ENCODE assay signal across 21 mouse cellular contexts in genomic region chr10:123346301-123346700, GRCm38 (mm10).
"Had no signal": no experiment of that assay in that cellular context is flagged by ENCODE, and none has a peak within 500 bp of the region (broad histone marks: within the 10 kb centered on the region; RNA-seq: fewer than 3 reads in every experiment).

No protein-coding gene starts in this region.

- H3K27ac ChIP-seq: heart, embryonic 10.5 days; hindbrain, embryonic 13.5 days; hindbrain, embryonic 15.5 days; hindbrain, postnatal 0 days; limb, embryonic 13.5 days; limb, embryonic 15.5 days; liver, embryonic 12.5 days; liver, embryonic 14.5 days had no signal

- ATAC-seq: forebrain, postnatal 0 days; hindbrain, postnatal 0 days; intestine, embryonic 16.5 days; liver, embryonic 12.5 days had no signal

- H3K4me3 ChIP-seq: heart, embryonic 10.5 days; heart, embryonic 12.5 days; hindbrain, embryonic 13.5 days; hindbrain, embryonic 15.5 days; limb, embryonic 13.5 days; limb, embryonic 15.5 days; liver, embryonic 12.5 days had no signal

- H3K9me3 ChIP-seq: heart, embryonic 10.5 days; heart, embryonic 12.5 days; hindbrain, embryonic 13.5 days; hindbrain, embryonic 15.5 days; limb, embryonic 13.5 days; limb, embryonic 15.5 days; liver, embryonic 12.5 days had no signal

- H3K36me3 ChIP-seq: heart, embryonic 10.5 days; heart, embryonic 12.5 days; hindbrain, embryonic 13.5 days; hindbrain, embryonic 15.5 days; limb, embryonic 13.5 days; limb, embryonic 15.5 days; liver, embryonic 12.5 days had no signal

- DNase-seq: forebrain, postnatal 0 days; gastrocnemius, postnatal 14 days; gastrocnemius, postnatal 36 days; heart, adult 18-20 months; heart, postnatal 10 days; kidney, adult 11 months; kidney, postnatal 10 days; kidney, postnatal 25 days; layer of hippocampus, adult 9-11 months; layer of hippocampus, postnatal 36 days; left cerebral cortex, postnatal 4 days had no signal

- H3K4me1 ChIP-seq: heart, embryonic 10.5 days; heart, embryonic 12.5 days; hindbrain, embryonic 13.5 days; limb, embryonic 13.5 days; limb, embryonic 15.5 days; liver, embryonic 12.5 days had no signal

- H3K4me2 ChIP-seq: heart, embryonic 12.5 days; hindbrain, embryonic 13.5 days; hindbrain, embryonic 15.5 days; limb, embryonic 13.5 days; limb, embryonic 15.5 days; liver, embryonic 12.5 days had no signal

- H3K9ac ChIP-seq: forebrain, postnatal 0 days; heart, embryonic 12.5 days; hindbrain, embryonic 13.5 days; hindbrain, embryonic 15.5 days; limb, embryonic 13.5 days; limb, embryonic 15.5 days; liver, embryonic 12.5 days; liver, embryonic 14.5 days had no signal

- H3K27me3 ChIP-seq: heart, embryonic 12.5 days; hindbrain, embryonic 13.5 days; hindbrain, embryonic 15.5 days; limb, embryonic 13.5 days; limb, embryonic 15.5 days; liver, embryonic 12.5 days had no signal
